Mouse (Mus musculus) heart, adult 2 months (tissue): ENCODE measurements around the gene Fam155a. TPM values are rescaled to one million over a fixed set of nuclear protein-coding genes. Genes with fewer than 3 reads are reported as not detected.

Experiments used
- DNase-seq, 2 experiments: peaks; one replicate each; pipeline ENCODE4 v3.0.0; 2021
- H3K27ac ChIP-seq: fragments of 200-600 bp; 2 replicates; pipeline ENCODE4 v1.8.1; 2022
- H3K27me3 ChIP-seq: fragments of 200-500 bp; 2 replicates; pipeline ENCODE4 v1.6.1; 2012; ENCODE audit warnings: mild to moderate bottlenecking, low read length, inconsistent platforms, mixed read lengths; ENCODE audit not compliant: control insufficient read depth, insufficient read depth
- H3K36me3 ChIP-seq: fragments of 200-500 bp; 2 replicates; pipeline ENCODE4 v1.6.1; 2012; ENCODE audit warnings: low read length, inconsistent platforms; ENCODE audit not compliant: control insufficient read depth, insufficient read depth
- H3K4me1 ChIP-seq: fragments of 200-500 bp; 2 replicates; pipeline ENCODE4 v1.6.1; 2011; ENCODE audit warnings: low read length; ENCODE audit not compliant: control insufficient read depth, insufficient read depth
- H3K4me3 ChIP-seq: fragments of 200-600 bp; 2 replicates; pipeline ENCODE4 v1.8.1; 2022
- H3K79me2 ChIP-seq: fragments of 200-500 bp; replicated peaks from 2 replicates; pipeline ENCODE4 v1.6.1; 2012; ENCODE audit warnings: mild to moderate bottlenecking, inconsistent platforms, low read length, moderate library complexity, mixed read lengths; ENCODE audit not compliant: control insufficient read depth, insufficient read depth
- H3K9ac ChIP-seq: fragments of 200-500 bp; 2 replicates; pipeline ENCODE4 v1.6.1; 2012; ENCODE audit warnings: low read depth, mild to moderate bottlenecking, control low read depth, inconsistent platforms, low read length, mixed read lengths
- CTCF ChIP-seq: fragments of 200-600 bp; IDR thresholded peaks from 2 replicates; pipeline ENCODE4 v1.8.1; 2022; ENCODE audit warnings: antibody characterized with exemption, mild to moderate bottlenecking, moderate library complexity
- EP300 ChIP-seq: fragments of 200-500 bp; IDR thresholded peaks from 2 replicates; pipeline ENCODE4 v1.6.1; 2011; ENCODE audit warnings: low read depth, low read length, control low read depth; ENCODE audit not compliant: insufficient read depth
- POLR2A ChIP-seq: fragments of 200-500 bp; IDR thresholded peaks from 2 replicates; pipeline ENCODE4 v1.6.1; 2011; ENCODE audit warnings: mild to moderate bottlenecking, low read depth, low read length, control low read depth; ENCODE audit not compliant: insufficient read depth
- WGBS: fragments of 180-500 bp; shearing (Covaris S2); methylation state at CpG from one replicate; pipeline ENCODE4 v1.1.7; 2018; 5-methylcytosine and 5-hydroxymethylcytosine counted together
- intact Hi-C: fragments of 180-260 bp; cut with DNase I; formaldehyde crosslinking; loops from one replicate; pipeline ENCODE4 v1.15.1; 2025
- polyA plus RNA-seq: library from polyadenylated mRNA; depleted of rRNA; stranded (reverse); fragments of >200 nt; gene quantifications from 2 replicates; pipeline ENCODE4 v1.2.3, GENCODE M21; 2012
- total RNA-seq, 2 experiments: library from RNA; stranded (reverse); gene quantifications; 2 replicates each; pipeline ENCODE4 v1.2.3; 2021

Fam155a gene
- total and polyA plus RNA-seq, 3 experiments = 0.08 TPM; not detected in 2

- TF ChIP-seq POLR2A = no peak
- TF ChIP-seq CTCF = no peak
- no peak for TF ChIP-seq EP300
- 88% methylated on average over 31 of the region's 31 CpGs for WGBS
- Histone ChIP-seq H3K27ac (no peak overlapping the region), H3K36me3 (no peaks in the 10 kb centered on the region), H3K4me3 (no peak overlapping the region), H3K79me2 (no peaks in the 10 kb centered on the region), H3K27me3 (no peaks in the 10 kb centered on the region), H3K4me1 (no peaks in the 10 kb centered on the region), H3K9ac (no peak overlapping the region)
- intact Hi-C loops = no loop called here
- no peak for DNase-seq
These were observed 563.4 kb downstream of the Fam155a start for GRCm38 (mm10) chr8:9207505-9208051.

- intact Hi-C loops = no loop called here
- Histone ChIP-seq H3K9ac (no peak overlapping the region), H3K27me3 (no peaks in the 10 kb centered on the region), H3K4me1 (no peaks in the 10 kb centered on the region), H3K36me3 (no peaks in the 10 kb centered on the region), H3K27ac (no peak overlapping the region), H3K4me3 (no peak overlapping the region), H3K79me2 (no peaks in the 10 kb centered on the region)
- no peak for TF ChIP-seq CTCF
- 54% methylated on average over 10 of the region's 10 CpGs for WGBS
- DNase-seq = no peak
These were observed 566.5 kb downstream of the Fam155a start for GRCm38 (mm10) chr8:9204345-9205067.

DNA sequence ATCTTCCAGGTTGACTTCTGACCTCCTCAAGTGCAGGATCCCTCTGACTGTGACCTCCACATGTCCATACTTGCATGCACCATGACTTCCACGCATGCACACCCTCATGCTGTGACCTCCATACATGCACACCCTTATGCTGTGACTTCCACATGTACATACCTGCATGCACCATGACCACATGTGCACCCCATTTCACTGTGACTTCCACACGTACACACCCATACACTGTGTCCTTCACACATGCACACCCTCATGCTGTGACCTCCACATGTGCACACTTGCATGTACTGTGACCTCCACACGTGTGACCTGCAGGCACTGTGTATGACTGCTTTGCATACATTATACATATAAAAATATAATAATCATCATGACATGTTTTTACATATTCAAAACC lies 570.9 kb downstream of the Fam155a start:
- TF ChIP-seq POLR2A (no peak), EP300 (no peak), CTCF (no peak)
- H3K9ac ChIP-seq = no peak overlapping the region
- no peaks in the 10 kb centered on the region for H3K27me3 ChIP-seq
- intact Hi-C loops = no loop called here
- no peaks in the 10 kb centered on the region for H3K4me1 ChIP-seq
- H3K27ac ChIP-seq = no peak overlapping the region
- no peak for DNase-seq
- H3K36me3 ChIP-seq = no peaks in the 10 kb centered on the region
- WGBS = 87% methylated on average over 3 of the region's 3 CpGs
- no peak overlapping the region for H3K4me3 ChIP-seq
- H3K79me2 ChIP-seq = no peaks in the 10 kb centered on the region

DNA sequence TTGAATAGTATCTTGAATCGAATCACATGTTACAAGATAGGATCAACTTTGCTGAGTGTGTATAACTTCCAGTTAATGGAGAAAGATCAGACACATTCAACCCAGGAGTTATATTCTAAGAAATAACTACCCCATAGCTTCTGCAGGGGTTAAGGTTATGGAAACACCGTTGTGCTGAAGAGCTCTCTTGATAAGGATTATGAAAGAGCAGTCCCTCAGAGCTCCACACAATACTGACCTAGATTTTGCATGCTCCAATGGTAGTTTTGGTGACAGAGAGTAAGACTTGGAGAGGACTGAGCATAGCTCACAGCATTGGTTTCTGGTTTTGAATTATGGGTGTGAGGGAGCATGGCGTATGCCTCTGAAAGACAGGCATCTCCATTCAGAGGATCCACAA lies 579.3 kb downstream of the Fam155a start:
- intact Hi-C loops = no loop called here
- H3K36me3 ChIP-seq = no peaks in the 10 kb centered on the region
- no peaks in the 10 kb centered on the region for H3K4me1 ChIP-seq
- H3K9ac ChIP-seq = no peak overlapping the region
- TF ChIP-seq POLR2A (no peak), EP300 (no peak)
- no peaks in the 10 kb centered on the region for H3K27me3 ChIP-seq
- no peak for DNase-seq
- no peak overlapping the region for H3K4me3 ChIP-seq
- WGBS = 64% methylated on average over 3 of the region's 3 CpGs
- no peak overlapping the region for H3K27ac ChIP-seq
- H3K79me2 ChIP-seq = no peaks in the 10 kb centered on the region

DNA sequence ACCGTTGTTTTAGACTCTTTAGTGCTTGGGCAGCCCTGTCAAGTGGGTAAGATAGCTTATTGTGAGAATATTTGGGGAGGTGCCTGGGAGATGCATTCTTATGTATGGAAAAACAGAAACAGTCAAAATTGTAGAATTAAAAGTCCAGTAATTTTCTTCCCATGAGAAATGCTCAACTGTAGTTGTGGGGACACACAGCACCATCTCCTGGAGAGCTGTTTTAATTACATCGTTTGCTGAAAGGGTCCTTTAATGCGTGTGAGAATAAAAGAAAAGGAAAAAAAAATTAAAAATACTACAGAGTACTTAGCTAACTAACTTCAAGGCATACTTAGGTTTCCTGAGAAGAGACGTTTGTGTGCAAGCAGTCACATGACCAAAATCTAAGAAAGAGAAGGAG lies 582.3 kb downstream of the Fam155a start:
- WGBS = 26% methylated on average over 4 of the region's 4 CpGs
- H3K27ac ChIP-seq = no peak overlapping the region
- H3K27me3 ChIP-seq = no peaks in the 10 kb centered on the region
- DNase-seq = no peak
- intact Hi-C loops = no loop called here
- H3K9ac ChIP-seq = no peak overlapping the region
- no peaks in the 10 kb centered on the region for H3K79me2 ChIP-seq
- no peak for TF ChIP-seq EP300
- TF ChIP-seq CTCF = peak; percentile 47
- H3K4me1 ChIP-seq = no peaks in the 10 kb centered on the region
- H3K4me3 ChIP-seq = no peak overlapping the region
- no peaks in the 10 kb centered on the region for H3K36me3 ChIP-seq

DNA sequence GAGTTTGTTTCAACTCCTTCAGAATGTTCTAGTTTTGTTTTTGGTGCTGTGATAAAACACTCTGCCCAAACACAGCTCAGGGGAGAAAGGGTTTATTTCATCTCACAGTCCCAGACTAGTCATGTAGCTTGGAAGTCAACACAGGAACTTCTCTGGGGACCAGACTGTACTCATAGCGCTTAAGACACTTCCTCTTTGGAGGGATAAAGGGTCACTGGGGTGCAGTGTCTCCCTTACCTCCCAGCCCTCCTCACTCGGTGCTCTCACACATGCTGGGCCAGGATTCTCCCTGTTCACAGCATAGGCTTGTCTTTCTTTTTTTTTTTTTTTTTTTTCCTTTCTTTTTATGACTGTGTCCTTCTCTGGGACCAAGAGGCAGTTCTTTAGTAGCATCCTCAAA lies 585.8 kb downstream of the Fam155a start:
- TF ChIP-seq EP300 (no peak), CTCF (no peak), POLR2A (no peak)
- H3K4me1 ChIP-seq = no peaks in the 10 kb centered on the region
- no peaks in the 10 kb centered on the region for H3K27me3 ChIP-seq
- no peak for DNase-seq
- no peak overlapping the region for H3K9ac ChIP-seq
- H3K27ac ChIP-seq = no peak overlapping the region
- H3K36me3 ChIP-seq = no peaks in the 10 kb centered on the region
- H3K79me2 ChIP-seq = no peaks in the 10 kb centered on the region
- WGBS = 18% methylated on average over 2 of the region's 2 CpGs
- intact Hi-C loops = no loop called here
- H3K4me3 ChIP-seq = no peak overlapping the region
